Mouse (Mus musculus) left cerebral cortex, postnatal 36 days (tissue): ENCODE results near the gene Acd. TPM values are rescaled to one million over a fixed set of nuclear protein-coding genes. Genes with fewer than 3 reads are reported as not detected.

Experiments
- DNase-seq, 2 experiments: peaks; one replicate each; pipeline ENCODE4 v3.0.0; 2021 to 2022; ENCODE audit warnings: low spot score in 2 of 2, mixed read lengths in 1 of 2
- intact Hi-C: fragments of 180-260 bp; cut with DNase I; formaldehyde crosslinking; loops from one replicate; pipeline ENCODE4 v1.15.1; 2025
- total RNA-seq, 2 experiments: library from RNA; stranded (reverse); gene quantifications; 2 replicates each; pipeline ENCODE4 v1.2.3; 2021

The Acd gene
- total RNA-seq, 2 experiments from 2014 or later = 45.8 to 50.6 TPM

- DNase-seq = no peak
- intact Hi-C loops = loop anchor here (5.0 kb wide), 1 partner anchor 82 kb away; no protein-coding TSS in a partner anchor
These were observed 3.4 kb upstream of the Acd start for GRCm38 (mm10) chr8:105704146-105704812.

GRCm38 (mm10) chr8:105702731-105703415, 2.0 kb upstream of the Acd start:
- DNase-seq = no peak
- intact Hi-C loops = loop anchor here (5.0 kb wide), 1 partner anchor 81 kb away; no protein-coding TSS in a partner anchor

DNA sequence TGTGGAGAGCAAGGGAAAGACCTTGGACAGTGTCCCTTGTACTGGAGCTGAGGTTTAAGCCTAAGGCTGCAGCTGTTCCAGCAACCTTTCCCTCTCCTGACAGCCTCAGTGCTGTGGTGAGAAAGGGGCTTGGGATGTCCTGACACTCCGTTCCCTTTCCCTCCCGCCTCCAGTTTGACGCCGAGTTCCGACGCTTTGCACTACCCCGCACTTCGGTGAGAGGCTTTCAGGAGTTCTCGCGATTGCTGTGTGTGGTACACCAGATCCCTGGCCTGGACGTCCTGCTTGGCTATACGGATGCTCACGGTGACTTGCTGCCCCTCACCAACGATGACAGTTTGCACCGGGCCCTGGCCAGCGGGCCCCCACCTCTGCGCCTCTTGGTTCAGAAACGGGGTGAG, 1.1 kb upstream of the Acd start:
- DNase-seq = peak in 1 of 2 experiments; percentile 40
- intact Hi-C loops = loop anchor here (5.0 kb wide), 1 partner anchor 80 kb away; no protein-coding TSS in a partner anchor

DNA sequence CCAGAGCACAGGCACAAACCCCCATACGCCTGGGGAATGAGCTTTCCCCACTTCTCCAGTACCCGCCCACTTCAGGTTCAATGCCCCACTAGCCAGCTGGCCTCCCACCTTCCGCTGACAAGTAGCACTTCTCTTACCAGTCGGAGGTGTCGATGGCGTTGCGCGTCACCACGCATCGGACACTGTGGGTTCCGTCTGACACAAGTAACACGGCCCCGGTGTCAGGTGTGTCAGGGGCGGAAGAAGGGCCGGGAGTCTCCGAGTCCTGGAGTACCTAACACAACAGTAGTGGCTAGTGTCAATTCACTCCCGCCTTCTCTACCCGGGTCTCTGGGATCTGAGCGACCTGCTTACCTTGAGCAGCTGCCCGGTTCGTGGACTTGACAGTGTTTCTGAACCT, 336 bp downstream of the Acd start:
- intact Hi-C loops = loop anchor here (5.0 kb wide), 1 partner anchor 78 kb away; no protein-coding TSS in a partner anchor
- DNase-seq = peak in 1 of 2 experiments; percentile 75

DNA sequence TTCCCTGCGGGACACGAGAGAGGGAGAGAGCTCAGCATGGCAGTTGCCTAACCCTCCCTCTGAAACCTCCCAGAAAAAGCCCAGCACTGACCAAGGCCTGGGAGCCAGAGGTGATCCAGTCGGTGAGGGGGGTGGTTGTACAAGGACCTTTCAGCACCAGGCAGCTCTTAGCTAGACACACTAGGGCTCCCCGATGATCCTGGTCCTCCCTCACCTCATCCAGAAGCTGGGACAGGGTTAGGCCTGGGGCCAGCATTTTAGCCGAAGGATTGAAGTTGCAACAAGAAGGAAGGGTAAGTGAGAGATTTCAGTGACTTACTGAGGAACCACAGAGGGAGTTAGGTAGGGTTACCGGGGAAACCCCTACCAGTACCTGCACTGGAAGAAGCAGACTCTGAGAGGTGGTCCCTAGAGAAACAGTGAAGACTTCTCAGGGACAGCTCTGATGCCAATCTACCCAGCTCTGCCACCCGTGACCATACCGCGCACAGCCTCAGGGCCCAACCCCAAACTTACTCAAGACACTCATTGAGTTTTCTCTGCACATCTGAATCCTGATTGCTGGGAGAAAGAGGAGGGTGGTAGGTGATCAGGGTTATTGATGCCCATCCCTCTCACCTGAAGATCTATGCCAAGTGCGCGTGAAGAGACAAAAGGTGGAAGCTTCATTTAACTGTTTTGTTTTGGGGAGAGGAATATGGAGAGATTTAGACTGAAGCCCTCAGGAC, 1.2 kb downstream of the Acd start:
- no peak for DNase-seq
- intact Hi-C loops = loop anchor here (5.0 kb wide), 1 partner anchor 77 kb away; no protein-coding TSS in a partner anchor

GRCm38 (mm10) chr8:105698734-105699133, 2.2 kb downstream of the Acd start:
- no peak for DNase-seq
- intact Hi-C loops = no loop called here

- DNase-seq = no peak
- intact Hi-C loops = no loop called here
These were observed 3.6 kb downstream of the Acd start for GRCm38 (mm10) chr8:105697196-105697780.

DNA sequence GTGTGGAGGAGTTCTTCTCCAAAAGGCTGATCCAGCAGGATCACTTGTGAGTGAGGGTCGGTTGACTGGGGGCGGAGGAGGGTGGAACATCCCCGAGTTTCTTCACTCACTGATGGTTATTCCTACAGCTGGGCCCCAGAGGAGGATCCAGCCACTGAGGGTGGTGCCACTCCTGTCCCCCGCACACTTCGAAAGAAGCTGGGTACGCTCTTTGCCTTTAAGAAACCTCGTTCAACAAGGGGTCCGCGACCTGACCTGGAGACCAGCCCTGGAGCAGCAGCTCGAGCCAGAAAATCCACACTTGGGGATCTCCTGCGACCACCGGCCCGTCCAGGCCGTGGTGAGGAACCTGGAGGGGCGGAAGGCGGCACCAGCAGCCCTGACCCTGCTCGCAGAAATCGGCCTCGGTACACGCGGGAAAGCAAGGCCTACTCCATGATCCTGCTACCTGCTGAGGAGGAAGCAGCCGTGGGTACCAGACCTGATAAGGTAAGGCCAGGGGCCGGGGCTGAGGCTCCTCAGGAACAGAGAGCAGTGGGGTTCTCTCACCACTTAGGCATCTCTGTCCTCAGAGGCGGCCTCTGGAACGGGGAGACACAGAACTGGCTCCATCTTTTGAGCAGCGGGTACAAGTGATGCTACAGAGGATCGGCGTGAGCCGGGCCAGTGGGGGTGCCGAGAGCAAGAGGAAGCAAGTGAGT, 5.7 kb downstream of the Acd start:
- intact Hi-C loops = no loop called here
- DNase-seq = no peak

GRCm38 (mm10) chr8:105694051-105694799, 6.7 kb downstream of the Acd start:
- DNase-seq = peak; percentile 56 to 62
- intact Hi-C loops = loop anchor here (5.0 kb wide), 1 partner anchor 57 kb away; the partner anchor contains the start of genes Agrp and Ctcf

DNA sequence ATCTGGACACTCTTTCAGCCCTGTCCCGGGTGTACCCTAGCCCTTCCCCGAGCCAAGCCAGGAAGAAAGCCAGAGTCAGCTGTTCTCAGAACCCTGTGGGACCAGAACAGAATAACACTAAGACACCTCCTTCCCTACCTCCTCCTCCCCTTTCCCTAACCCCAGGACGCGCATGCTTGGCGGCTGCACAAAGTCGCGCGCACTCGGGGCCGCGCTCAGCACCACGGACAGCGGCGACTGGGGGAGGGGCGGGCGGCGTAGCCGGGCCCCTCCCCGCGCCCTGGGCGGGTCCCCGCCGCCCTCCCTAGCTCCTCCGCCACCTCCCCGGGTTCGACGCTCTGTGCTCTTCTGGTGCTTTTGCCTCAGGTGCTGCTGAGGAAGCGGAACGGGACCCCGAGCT, 7.3 kb downstream of the Acd start:
- intact Hi-C loops = loop anchor here (5.0 kb wide), 1 partner anchor 56 kb away; the partner anchor contains the start of genes Agrp and Ctcf

GRCm38 (mm10) chr8:105692449-105693182, 8.3 kb downstream of the Acd start:
- peak in 1 of 2 experiments; percentile 2 for DNase-seq
- intact Hi-C loops = loop anchor here (5.0 kb wide), 1 partner anchor 55 kb away; the partner anchor contains the start of genes Agrp and Ctcf

More for the DNA sequence above, 7.3 kb downstream of the Acd start:
- DNase-seq = peak; percentile 81 to 87

DNA sequence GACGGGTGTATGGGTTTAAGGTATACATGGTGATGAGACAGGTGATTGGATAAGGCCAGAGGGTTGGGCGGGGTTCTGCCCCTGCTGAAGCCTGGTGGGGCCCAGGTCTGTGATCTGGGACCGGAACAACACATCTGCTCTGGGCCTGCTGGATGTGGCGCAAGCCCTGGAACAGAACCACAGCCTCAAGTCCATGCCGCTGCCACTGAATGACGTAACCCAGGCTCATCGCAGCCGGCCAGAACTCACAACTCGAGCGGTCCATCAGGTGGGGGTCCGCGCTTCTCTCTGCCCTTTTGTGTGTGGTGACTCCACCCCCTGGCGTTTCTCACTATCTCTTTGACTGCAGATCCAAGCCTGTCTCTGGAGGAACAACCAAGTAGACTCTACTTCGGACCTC, 9.9 kb downstream of the Acd start:
- DNase-seq = no peak
- intact Hi-C loops = loop anchor here (5.0 kb wide), 1 partner anchor 54 kb away; the partner anchor contains the start of genes Agrp and Ctcf

- intact Hi-C loops = loop anchor here (5.0 kb wide), 1 partner anchor 53 kb away; the partner anchor contains the start of genes Agrp and Ctcf
- no peak for DNase-seq
These were observed 10.9 kb downstream of the Acd start for GRCm38 (mm10) chr8:105689983-105690360.

DNA sequence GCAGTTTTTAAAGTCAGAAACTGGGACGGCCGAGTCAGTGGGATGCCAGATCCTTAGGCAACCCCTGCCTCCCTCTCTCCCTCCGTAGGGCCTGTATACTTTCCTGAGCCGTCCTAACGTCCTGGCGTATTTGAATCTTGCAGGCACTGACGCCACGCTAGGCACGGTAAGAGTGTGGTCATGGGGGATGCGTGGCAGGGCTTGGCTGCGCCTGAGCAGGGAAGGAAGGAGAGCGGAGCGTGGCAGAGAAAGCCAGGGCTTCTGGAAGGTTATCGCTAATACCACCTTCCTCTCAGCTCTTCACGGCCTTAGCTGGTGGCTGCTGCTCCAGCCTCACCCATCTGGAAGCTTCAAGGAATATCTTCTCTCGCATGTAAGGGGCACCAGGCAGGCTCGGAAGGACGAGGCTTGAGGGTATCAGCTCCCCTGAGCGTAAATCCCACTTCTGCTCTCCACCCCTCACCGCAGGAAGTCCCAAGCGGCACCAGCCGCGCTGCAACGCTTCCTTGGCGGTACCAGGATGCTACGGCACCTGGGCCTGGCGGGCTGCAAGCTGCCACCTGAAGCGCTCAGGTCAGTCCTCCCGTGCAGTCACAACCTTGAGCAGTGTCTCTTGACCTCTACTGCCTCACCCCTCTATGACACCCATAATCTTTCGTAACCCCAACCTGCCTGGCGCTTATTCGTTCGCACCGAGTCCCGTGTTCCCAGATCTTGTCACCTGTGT, 11.5 kb downstream of the Acd start:
- DNase-seq = no peak
- intact Hi-C loops = no loop called here

DNA sequence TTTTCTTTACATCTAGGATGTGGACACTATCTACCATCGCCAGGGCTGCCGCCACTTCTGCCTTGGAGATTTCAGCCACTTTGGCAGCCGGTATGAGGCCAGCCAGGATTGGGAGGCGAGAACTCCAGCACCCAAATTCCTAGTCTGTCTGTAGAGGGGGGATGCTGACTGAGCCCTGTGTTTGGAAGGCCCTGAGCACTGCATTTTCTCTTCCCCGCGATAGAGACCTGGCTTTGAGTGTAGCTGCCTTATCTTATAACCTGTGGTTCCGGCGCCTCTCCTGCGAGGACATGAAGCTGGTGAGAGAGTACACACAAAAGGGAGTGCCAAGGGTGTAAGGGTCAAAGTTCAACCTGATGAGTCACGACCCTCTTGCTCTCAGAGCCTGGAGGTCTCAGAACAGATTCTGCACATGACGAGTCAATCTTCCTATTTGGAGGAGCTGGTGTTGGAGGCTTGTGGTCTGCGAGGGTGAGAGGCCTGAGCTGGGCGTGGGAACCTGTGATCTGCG, 12.6 kb downstream of the Acd start:
- no peak for DNase-seq
- intact Hi-C loops = no loop called here

- intact Hi-C loops = no loop called here
- DNase-seq = no peak
These were observed 13.4 kb downstream of the Acd start for GRCm38 (mm10) chr8:105687512-105687911.

GRCm38 (mm10) chr8:105686551-105686950, 14.4 kb downstream of the Acd start:
- intact Hi-C loops = no loop called here
- DNase-seq = no peak
